Comparison of ENCODE assay signal across 18 mouse cellular contexts in the genomic region with DNA sequence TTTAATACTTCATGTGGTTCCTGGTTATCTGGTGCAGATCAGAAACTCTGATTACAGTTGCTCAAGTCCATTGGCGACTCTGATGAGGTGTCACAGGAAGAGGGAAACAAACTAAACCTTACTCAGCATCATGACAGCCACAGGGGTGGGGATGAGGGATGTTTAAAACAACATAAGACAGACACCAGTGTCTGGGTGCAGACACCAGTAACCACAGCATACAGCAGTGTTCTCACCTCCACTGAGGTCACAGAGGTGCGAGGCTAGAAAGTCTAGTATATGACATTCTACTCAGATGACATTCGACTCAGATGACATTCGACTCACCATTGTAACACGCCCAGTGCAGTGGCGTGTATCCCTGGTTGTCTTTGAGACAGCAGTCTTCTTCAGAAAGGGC.
"Had no signal": no experiment of that assay in that cellular context is flagged by ENCODE, and none has a peak within 500 bp of the region (broad histone marks: within the 10 kb centered on the region; RNA-seq: fewer than 3 reads in every experiment).

No protein-coding gene starts in this region.

- DNase-seq: kidney, adult 2 months; kidney, postnatal 25 days; liver; liver, embryonic 13.5 days; liver, postnatal 0 days; lung, postnatal 14 days; retina, postnatal 1 day; right cerebral cortex, postnatal 4 days; spleen, adult 18-20 months; thymus, postnatal 36 days had no signal

- H3K4me2 ChIP-seq: limb, embryonic 12.5 days; liver, embryonic 13.5 days; lung, embryonic 15.5 days; midbrain, embryonic 12.5 days; neural tube, embryonic 12.5 days; stomach, embryonic 15.5 days had no signal

- H3K9ac ChIP-seq: limb, embryonic 12.5 days; liver, embryonic 13.5 days; liver, postnatal 0 days; lung, embryonic 15.5 days; midbrain, embryonic 12.5 days; neural tube, embryonic 12.5 days; stomach, embryonic 15.5 days had no signal

- H3K4me1 ChIP-seq: limb, embryonic 12.5 days; liver, embryonic 13.5 days; lung, embryonic 15.5 days; stomach, embryonic 15.5 days had no signal

- H3K27ac ChIP-seq: left cerebral cortex, adult 2 months; limb, embryonic 12.5 days; liver, embryonic 13.5 days; lung, embryonic 15.5 days; macrophage; midbrain, embryonic 12.5 days; neural tube, embryonic 12.5 days; stomach, embryonic 15.5 days had no signal

- H3K36me3 ChIP-seq: liver, embryonic 13.5 days; midbrain, embryonic 12.5 days; neural tube, embryonic 12.5 days; stomach, embryonic 15.5 days had no signal

- H3K4me3 ChIP-seq: left cerebral cortex, adult 2 months; limb, embryonic 12.5 days; liver, embryonic 13.5 days; lung, embryonic 15.5 days; midbrain, embryonic 12.5 days; neural tube, embryonic 12.5 days; stomach, embryonic 15.5 days had no signal

- ATAC-seq: liver, postnatal 0 days; midbrain, embryonic 16.5 days had no signal

- H3K27me3 ChIP-seq: limb, embryonic 12.5 days; liver, embryonic 13.5 days; lung, embryonic 15.5 days; midbrain, embryonic 12.5 days; neural tube, embryonic 12.5 days; stomach, embryonic 15.5 days had no signal

- H3K9me3 ChIP-seq: limb, embryonic 12.5 days; liver, embryonic 13.5 days; lung, embryonic 15.5 days; midbrain, embryonic 12.5 days; neural tube, embryonic 12.5 days; stomach, embryonic 15.5 days had no signal
